ENCODE assay signal across 8 mouse cellular contexts in the genomic region with DNA sequence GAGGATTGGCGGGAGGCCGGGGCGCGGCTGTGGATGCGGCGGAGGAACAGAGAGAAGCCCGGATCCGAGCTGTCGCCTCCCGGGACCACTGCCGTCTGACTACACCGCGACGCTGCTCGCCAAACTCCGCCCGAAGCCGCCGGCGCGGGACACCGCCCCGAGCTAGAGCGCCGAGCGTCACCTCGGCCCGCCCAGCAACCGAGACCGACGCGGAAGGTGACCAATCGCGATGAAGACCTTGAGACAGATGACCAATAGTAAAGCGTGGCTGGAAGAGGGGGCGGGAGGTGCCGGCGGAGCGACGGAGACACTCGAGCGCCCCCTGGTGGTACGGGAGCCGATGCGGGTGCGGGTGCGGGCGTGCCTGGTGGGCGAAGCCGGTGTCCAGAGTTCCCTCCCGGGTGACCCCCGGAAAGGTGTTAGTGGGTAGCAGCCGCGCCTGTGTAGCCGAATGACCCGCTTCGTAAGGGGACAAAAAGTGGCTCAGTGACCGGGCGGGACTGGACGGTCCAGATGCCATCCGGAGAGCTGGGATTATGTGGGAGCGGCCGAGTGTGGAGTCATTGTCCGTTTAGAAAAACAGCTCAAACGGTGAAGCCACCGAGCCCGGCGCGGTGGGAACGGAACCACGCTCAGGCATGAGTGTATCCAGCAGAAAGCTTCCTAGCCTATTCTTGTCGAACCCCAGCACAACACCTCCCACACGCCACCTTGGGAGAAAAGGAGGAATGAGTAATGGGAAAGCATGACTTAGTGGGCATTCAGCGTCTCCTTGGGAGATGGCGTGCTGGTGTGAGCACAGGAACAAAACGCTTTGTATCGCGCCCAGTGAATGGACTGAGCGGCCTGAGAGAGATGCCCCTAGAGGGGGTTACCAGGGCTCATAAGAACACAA. TPM values are rescaled to one million over a fixed set of nuclear protein-coding genes. Genes with fewer than 3 reads are reported as not detected.
DNase-seq lines count a peak whose midpoint lies in the region; ATAC-seq lines count a peak whose summit lies in the region.

A gene (minus strand): TSS at position 98 of the 895 bp plus-strand sequence.

- H3K9ac ChIP-seq in hindbrain, embryonic 13.5 days = peak within 1 kb of the TSS; percentile 100

- peak; percentile 96 for ATAC-seq in hindbrain, embryonic 13.5 days (ENCODE audit: low FRiP score)

- DNase-seq in NIH3T3 (ENCODE audit: low read depth) = peak; percentile 96
- DNase-seq in cerebellum, postnatal 10 days = peak; percentile 100
- peak; percentile 95 to 99 for DNase-seq in frontal cortex, postnatal 14 days (ENCODE audit: low spot score in 2 of 2)
- peak; percentile 100 for DNase-seq in layer of hippocampus, postnatal 25 days (ENCODE audit: extremely low spot score in 1 of 2, low spot score in 1 of 2)
- DNase-seq in lung, postnatal 25 days (ENCODE audit: low spot score) = peak; percentile 96
- peak; percentile 98 for DNase-seq in retina, embryonic 14.5 days (ENCODE audit: low spot score)
- DNase-seq in thymus, postnatal 4 days = peak; percentile 100

- no peaks in the 10 kb centered on the region for H3K27me3 ChIP-seq in hindbrain, embryonic 13.5 days

- peak within 1 kb of the TSS; percentile 98 for H3K4me3 ChIP-seq in hindbrain, embryonic 13.5 days

- H3K4me1 ChIP-seq in hindbrain, embryonic 13.5 days (replicated peaks) = peaks cover 44% of the 10 kb centered on the region

- under 1% methylated on average over 73 of the region's 79 CpGs for WGBS in hindbrain, embryonic 13.5 days

- H3K27ac ChIP-seq in hindbrain, embryonic 13.5 days = peak within 1 kb of the TSS; percentile 99

- no peaks in the 10 kb centered on the region for H3K36me3 ChIP-seq in hindbrain, embryonic 13.5 days

- peak within 1 kb of the TSS; percentile 69 for H3K4me2 ChIP-seq in hindbrain, embryonic 13.5 days

- H3K9me3 ChIP-seq in hindbrain, embryonic 13.5 days = no peaks in the 10 kb centered on the region

RNA-seq across cellular contexts. Expression of the gene that starts here (rescaled TPM):
- 155 and 169 TPM in 2 replicates for polyA plus RNA-seq in hindbrain, embryonic 13.5 days (2015; fragmentation: Nextera tagmentation; extraction: Ambion mirVana)
- total RNA-seq in layer of hippocampus, postnatal 25 days (2021) = 100 to 1,000 TPM; 372 to 435 TPM

Comparison
In these comparisons a context has a peak if more than half of its experiments do, and no peak if none do; other contexts are left out.
1. Peak in every context shown above with its lines: DNase-seq, ATAC-seq, H3K4me3 ChIP-seq and H3K27ac ChIP-seq.